Mouse (Mus musculus) forebrain, postnatal 0 days (tissue): Measurements from ENCODE around the gene Nipal3. TPM values are rescaled to one million over a fixed set of nuclear protein-coding genes. Genes with fewer than 3 reads are reported as not detected.

Source experiments
- ATAC-seq: fragments of 200-750 bp; cut with Nextera tagmentation; 2 replicates; pipeline ENCODE4 v1.8.0; 2017; ENCODE audit warnings: mild to moderate bottlenecking, moderate library complexity
- DNase-seq: peaks from one replicate; pipeline ENCODE4 v3.0.0-alpha.2; 2015
- H3K27ac ChIP-seq: fragments of 300-500 bp; sonication (generic); 2 replicates; pipeline ENCODE4 v1.5.1; 2014; ENCODE audit warnings: low read depth, mild to moderate bottlenecking, antibody characterized with exemption, low read length, moderate library complexity, mixed read lengths
- H3K27me3 ChIP-seq: fragments of 300-500 bp; sonication (generic); 2 replicates; pipeline ENCODE4 v1.6.1; 2014; ENCODE audit warnings: mild to moderate bottlenecking, low read length, mixed read lengths; ENCODE audit not compliant: insufficient read depth
- H3K36me3 ChIP-seq: fragments of 300-500 bp; sonication (generic); 2 replicates; pipeline ENCODE4 v1.6.1; 2014; ENCODE audit warnings: mild to moderate bottlenecking, moderate library complexity; ENCODE audit not compliant: insufficient read depth
- H3K4me1 ChIP-seq: fragments of 300-500 bp; sonication (generic); 2 replicates; pipeline ENCODE4 v1.6.1; 2014; ENCODE audit warnings: antibody characterized with exemption; ENCODE audit not compliant: insufficient read depth
- H3K4me2 ChIP-seq: fragments of 300-500 bp; sonication (generic); 2 replicates; pipeline ENCODE4 v1.6.1; 2014; ENCODE audit warnings: low read depth, mild to moderate bottlenecking, moderate library complexity
- H3K4me3 ChIP-seq: fragments of 300-500 bp; sonication (generic); 2 replicates; pipeline ENCODE4 v1.5.1; 2014; ENCODE audit warnings: low read depth, low read length, mixed read lengths
- H3K9ac ChIP-seq: fragments of 300-500 bp; sonication (generic); 2 replicates; pipeline ENCODE4 v1.6.1; 2014; ENCODE audit warnings: mild to moderate bottlenecking
- H3K9me3 ChIP-seq: fragments of 300-500 bp; sonication (generic); 2 replicates; pipeline ENCODE4 v1.6.1; 2016; ENCODE audit warnings: low read length
- CTCF ChIP-seq: sonication (generic); IDR thresholded peaks from 2 replicates; pipeline ENCODE4 v1.5.1; 2016; ENCODE audit warnings: antibody characterized with exemption, control low read depth, low read depth
- WGBS: fragments of 180-500 bp; shearing (Covaris S2); extraction: QIAGEN DNeasy Blood & Tissue Kit; methylation state at CpG from one replicate; pipeline ENCODE4 v1.1.7; 2014; 5-methylcytosine and 5-hydroxymethylcytosine counted together
- polyA plus RNA-seq: library from polyadenylated mRNA; unstranded; fragments of >200 nt; fragmentation: Nextera tagmentation; extraction: Ambion mirVana; gene quantifications from 2 replicates; pipeline ENCODE4 v1.2.1, GENCODE M21; 2015
- total RNA-seq: library from RNA; depleted of rRNA; stranded (reverse); fragments of >200 nt; gene quantifications from 2 replicates; pipeline ENCODE4 v1.2.3, GENCODE M21; 2014

The Nipal3 gene
- total and polyA plus RNA-seq, 2 experiments from 2014 or later: 6.0 to 62.1 TPM

DNA sequence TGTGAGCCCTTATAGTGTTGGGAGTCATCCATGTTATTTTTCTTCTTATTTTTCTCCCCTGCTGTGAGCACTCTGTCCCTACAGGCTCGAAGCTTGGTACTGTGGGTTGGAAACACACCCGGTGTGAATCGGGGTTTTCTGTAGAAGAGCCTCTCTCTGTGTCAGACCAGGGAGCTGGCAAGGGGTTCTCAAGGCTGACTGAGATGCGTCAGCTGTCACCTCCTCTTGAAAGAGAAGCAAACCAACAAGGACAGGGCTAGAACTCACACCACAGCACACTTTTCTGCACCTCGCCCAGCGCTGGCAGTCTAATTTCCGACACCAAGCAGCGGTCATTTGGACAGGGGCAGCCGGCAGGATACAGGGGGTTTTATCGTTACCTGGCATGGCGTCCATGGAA lies 31.4 kb downstream of the Nipal3 start:
- Histone ChIP-seq H3K27ac (no peak overlapping the region), H3K27me3 (no peaks in the 10 kb centered on the region), H3K4me3 (no peak overlapping the region), H3K36me3 (peaks cover 17% of the 10 kb centered on the region), H3K4me1 (no peaks in the 10 kb centered on the region), H3K4me2 (no peak overlapping the region), H3K9ac (no peak overlapping the region), H3K9me3 (no peaks in the 10 kb centered on the region)
- DNase-seq (no peak), ATAC-seq (no peak)
- 91% methylated on average over 11 of the region's 11 CpGs for WGBS
- no peak for TF ChIP-seq CTCF

DNA sequence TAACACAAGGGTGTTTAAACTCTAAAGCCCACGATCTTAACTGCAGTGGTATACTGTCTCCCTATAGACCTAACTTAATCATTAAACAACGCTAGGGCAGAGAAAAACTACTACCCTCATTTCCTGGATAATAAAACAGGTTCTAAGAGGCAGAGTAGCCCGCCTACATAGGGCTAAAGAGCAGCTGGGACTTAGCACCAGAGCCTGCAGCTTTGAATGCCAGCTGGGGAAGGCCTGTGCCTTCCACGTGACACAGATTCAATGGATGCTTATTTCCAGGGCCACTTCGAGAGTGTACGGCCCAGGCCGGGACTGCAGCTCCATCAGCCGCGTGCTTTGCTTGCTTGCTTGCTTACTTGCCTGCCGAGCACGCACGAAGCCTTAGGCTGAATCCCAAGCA lies 41.3 kb downstream of the Nipal3 start:
- no peak overlapping the region for H3K4me3 ChIP-seq
- no peak overlapping the region for H3K9ac ChIP-seq
- no peaks in the 10 kb centered on the region for H3K9me3 ChIP-seq
- H3K27ac ChIP-seq: no peak overlapping the region
- H3K4me1 ChIP-seq: no peaks in the 10 kb centered on the region
- H3K27me3 ChIP-seq: no peaks in the 10 kb centered on the region
- no peak for ATAC-seq
- DNase-seq: no peak
- no peak for TF ChIP-seq CTCF
- no peaks in the 10 kb centered on the region for H3K36me3 ChIP-seq
- H3K4me2 ChIP-seq: no peak overlapping the region
- WGBS: 76% methylated on average over 12 of the region's 12 CpGs

DNA sequence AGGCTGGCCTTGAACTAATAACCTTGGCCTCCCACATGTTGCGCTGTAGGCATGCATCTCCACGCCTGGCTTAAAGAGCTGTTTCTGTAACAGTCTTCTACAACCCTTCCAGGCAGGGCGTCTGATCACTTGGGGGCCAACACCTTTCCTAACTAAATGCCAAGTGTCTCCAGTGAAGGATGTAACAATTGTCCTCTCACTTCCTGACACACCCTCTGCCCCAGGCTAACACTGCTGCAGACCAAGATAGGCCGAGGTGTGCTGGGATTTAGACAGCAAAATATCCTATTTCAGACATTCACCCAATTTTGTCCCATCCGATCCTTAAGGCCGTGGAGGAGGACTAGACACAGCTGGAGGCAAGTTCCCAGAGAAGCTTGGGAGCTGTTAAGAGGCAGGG lies 41.7 kb downstream of the Nipal3 start:
- Histone ChIP-seq H3K36me3 (no peaks in the 10 kb centered on the region), H3K9ac (no peak overlapping the region), H3K4me3 (no peak overlapping the region), H3K27me3 (no peaks in the 10 kb centered on the region), H3K4me1 (no peaks in the 10 kb centered on the region), H3K9me3 (no peaks in the 10 kb centered on the region), H3K4me2 (no peak overlapping the region), H3K27ac (no peak overlapping the region)
- WGBS: 83% methylated on average over 6 of the region's 6 CpGs
- TF ChIP-seq CTCF: no peak
- no peak for ATAC-seq
- DNase-seq: no peak

DNA sequence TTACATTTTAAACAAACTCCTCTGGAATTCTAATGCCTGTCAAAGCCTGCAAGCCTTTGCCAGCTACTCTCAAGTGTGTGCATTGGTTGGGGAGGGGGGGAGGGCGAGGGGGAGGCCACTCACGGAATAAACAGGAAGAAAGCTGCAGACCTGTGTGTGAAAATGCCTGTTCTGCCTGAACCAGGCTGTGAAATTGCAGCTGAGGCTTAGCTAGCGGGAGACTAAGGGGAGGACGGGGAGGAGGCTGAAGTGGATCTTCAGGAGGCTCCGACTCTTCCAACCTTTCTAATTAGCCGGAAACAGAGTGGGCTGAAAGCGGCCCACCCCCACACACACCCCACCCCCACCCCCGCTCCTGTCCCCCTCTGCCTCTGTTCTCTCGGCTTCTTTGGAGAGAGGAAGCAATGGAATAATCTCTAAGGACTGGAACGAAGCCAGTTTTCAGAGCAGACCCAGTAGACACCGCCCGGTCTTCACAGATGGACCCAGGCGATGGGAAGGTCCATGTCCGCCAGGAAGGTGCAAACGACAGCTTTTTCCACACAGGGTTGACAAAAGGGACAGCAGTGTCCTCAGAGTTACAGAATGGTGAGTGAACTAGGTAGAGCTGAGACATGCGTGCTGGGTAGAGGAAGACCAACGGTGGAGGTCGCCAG lies 43.4 kb downstream of the Nipal3 start:
- Histone ChIP-seq H3K4me1 (no peaks in the 10 kb centered on the region), H3K36me3 (no peaks in the 10 kb centered on the region), H3K9ac (no peak overlapping the region), H3K4me3 (no peak overlapping the region), H3K9me3 (no peaks in the 10 kb centered on the region), H3K4me2 (no peak overlapping the region), H3K27me3 (no peaks in the 10 kb centered on the region), H3K27ac (no peak overlapping the region)
- 33% methylated on average over 18 of the region's 18 CpGs for WGBS
- ATAC-seq (no peak), DNase-seq (no peak)
- no peak for TF ChIP-seq CTCF

DNA sequence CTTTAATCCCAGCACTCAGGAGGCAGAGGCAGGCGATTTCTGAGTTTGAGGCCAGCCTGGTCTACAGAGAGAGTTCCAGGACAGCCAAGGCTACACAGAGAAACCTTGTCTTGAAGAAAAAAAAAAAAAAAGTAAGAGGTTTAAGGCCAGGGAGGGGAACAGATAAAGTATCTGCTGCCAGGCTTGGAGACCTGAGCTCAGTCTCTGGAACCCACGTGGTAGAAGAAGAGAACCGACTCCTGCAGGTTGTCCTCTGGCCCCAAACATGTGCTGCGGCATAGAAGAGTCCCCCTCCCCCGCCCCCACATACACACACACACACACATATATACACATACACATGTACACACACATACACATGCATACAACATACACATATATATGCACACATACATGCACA lies 52.4 kb downstream of the Nipal3 start:
- Histone ChIP-seq H3K36me3 (no peaks in the 10 kb centered on the region), H3K4me3 (no peak overlapping the region), H3K4me2 (no peak overlapping the region), H3K27ac (no peak overlapping the region), H3K9ac (no peak overlapping the region), H3K27me3 (no peaks in the 10 kb centered on the region; the same call in 1 of the 2 replicates), H3K9me3 (no peaks in the 10 kb centered on the region), H3K4me1 (no peaks in the 10 kb centered on the region)
- ATAC-seq (no peak), DNase-seq (no peak)
- TF ChIP-seq CTCF: no peak
- 74% methylated on average over 5 of the region's 5 CpGs for WGBS

DNA sequence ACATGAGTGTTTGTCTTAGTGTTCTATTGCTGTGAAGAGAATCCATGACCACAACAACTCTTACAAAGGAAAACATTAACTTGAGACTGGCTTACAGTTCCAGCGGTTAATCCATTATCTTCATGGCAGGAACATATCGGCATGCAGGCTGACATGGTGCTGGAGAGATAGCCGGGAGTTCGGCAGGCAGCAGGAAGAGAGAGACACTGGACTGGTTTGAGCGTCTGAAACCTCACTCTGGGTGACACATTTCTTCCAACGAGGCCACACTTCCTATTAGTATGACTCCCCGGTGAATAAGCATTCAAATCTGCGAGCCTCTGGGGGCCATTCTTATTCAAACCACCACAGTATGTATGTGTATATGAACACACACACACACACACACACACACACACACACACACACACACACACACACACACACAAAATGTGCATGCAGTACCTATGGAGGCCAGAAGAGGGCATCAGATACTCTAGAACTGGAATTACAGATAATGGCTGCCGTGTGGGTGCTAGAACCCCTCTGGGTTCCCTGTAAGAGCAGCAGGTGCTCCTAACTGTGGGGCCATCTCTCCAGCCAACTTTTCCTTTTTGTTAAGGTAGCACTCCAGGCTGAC lies 54.8 kb downstream of the Nipal3 start:
- DNase-seq: peak; percentile 8
- H3K36me3 ChIP-seq: no peaks in the 10 kb centered on the region
- H3K4me3 ChIP-seq: no peak overlapping the region
- WGBS: 55% methylated on average over 9 of the region's 9 CpGs
- peak; percentile 73 for TF ChIP-seq CTCF
- H3K9me3 ChIP-seq: no peaks in the 10 kb centered on the region
- peaks cover 5% of the 10 kb centered on the region; the same call in 1 of the 2 replicates for H3K27me3 ChIP-seq
- no peak overlapping the region for H3K27ac ChIP-seq
- no peak overlapping the region for H3K4me2 ChIP-seq
- H3K9ac ChIP-seq: no peak overlapping the region
- H3K4me1 ChIP-seq: no peaks in the 10 kb centered on the region
- no peak for ATAC-seq

DNA sequence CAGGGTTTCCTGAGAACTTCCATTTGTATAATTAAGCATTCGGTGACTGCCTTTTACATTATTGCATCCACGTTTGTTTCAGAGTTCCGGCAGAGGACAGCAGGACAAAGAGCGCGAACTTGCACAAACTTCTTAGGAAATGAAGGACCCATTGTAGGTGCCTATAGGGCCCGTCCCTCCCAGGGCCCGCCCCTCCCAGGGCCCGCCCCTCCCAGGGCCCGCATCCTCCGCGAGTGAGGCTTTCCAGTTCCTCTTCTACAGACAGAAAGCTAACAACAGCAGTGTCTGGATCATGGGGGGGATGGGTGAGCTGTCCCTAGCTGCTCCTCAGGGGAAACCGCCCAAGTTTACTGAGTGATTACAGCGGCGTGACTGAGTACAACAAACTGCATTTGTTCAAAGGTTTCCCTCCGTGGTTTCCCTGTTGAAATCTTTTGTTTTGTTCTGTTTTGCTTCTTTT lies 55.6 kb downstream of the Nipal3 start:
- ATAC-seq (no peak; the same call in 1 of the 2 replicates), DNase-seq (no peak)
- Histone ChIP-seq H3K9ac (no peak overlapping the region), H3K27me3 (peaks cover 5% of the 10 kb centered on the region; the same call in 1 of the 2 replicates), H3K9me3 (no peaks in the 10 kb centered on the region), H3K4me2 (peak overlapping the region; percentile 13; the same call in 1 of the 2 replicates), H3K4me1 (no peaks in the 10 kb centered on the region), H3K27ac (no peak overlapping the region), H3K36me3 (no peaks in the 10 kb centered on the region), H3K4me3 (no peak overlapping the region)
- WGBS: 2% methylated on average over 15 of the region's 15 CpGs
- TF ChIP-seq CTCF: no peak
